Mouse (Mus musculus): ENCODE measurements around the gene Insm2.

Gene Insm2

GRCm38 (mm10) chr12:55607902-55608301 is 8.7 kb downstream of the Insm2 start:
- DNase-seq = no peak

GRCm38 (mm10) chr12:55610812-55611211 is 11.6 kb downstream of the Insm2 start:
- DNase-seq = no peak

GRCm38 (mm10) chr12:55620321-55620720 is 21.1 kb downstream of the Insm2 start:
- DNase-seq = no peak

- no peak for DNase-seq
Measured at GRCm38 (mm10) chr12:55622615-55623245, 23.5 kb downstream of the Insm2 start.

GRCm38 (mm10) chr12:55623254-55623653 is 24.0 kb downstream of the Insm2 start:
- no peak for DNase-seq

- no peak for DNase-seq
Measured at GRCm38 (mm10) chr12:55626711-55627110, 27.5 kb downstream of the Insm2 start.

- no peak for DNase-seq
Measured at GRCm38 (mm10) chr12:55648011-55648525, 48.8 kb downstream of the Insm2 start.
